Mouse (Mus musculus): ENCODE data around the gene Erich4. TPM values are rescaled to one million over a fixed set of nuclear protein-coding genes. Genes with fewer than 3 reads are reported as not detected.
A peak's percentile ranks its signal among the peaks of the same experiment; 100 is the strongest.
"Not testable (repeated sequence)": the region's sequence is repeated elsewhere in the genome, so short reads cannot be mapped to it uniquely, and the experiment has no call there.

Erich4 gene
- polyA plus RNA-seq, 1 experiment from 2014 or later, result 0.32 TPM

DNA sequence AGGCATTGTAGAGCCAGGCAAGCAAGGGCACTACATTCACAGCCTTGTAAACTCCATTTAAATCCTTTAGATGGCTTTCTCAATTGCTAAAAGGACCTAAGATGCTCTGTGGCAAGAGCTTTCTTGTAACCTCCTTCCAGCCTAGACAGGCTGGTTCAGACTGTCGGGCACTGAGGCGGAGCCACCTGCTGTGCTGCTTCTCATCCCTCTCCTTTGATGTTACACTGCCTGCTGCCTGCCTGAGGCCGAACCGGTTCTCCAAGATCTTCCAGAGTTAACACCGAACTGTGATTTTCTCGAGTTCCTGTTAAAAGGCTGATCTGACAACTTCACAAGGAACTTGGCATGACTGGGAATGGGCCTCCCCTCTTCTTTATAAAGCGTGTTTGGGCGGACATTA, 39.8 kb downstream of the Erich4 start:
- Histone ChIP-seq H3K4me1 (ENCODE audit: control insufficient read depth, insufficient read depth, low read length) (peaks cover 8% of the 10 kb centered on the region; the same call in 1 of the 2 replicates), H3K9me3 (ENCODE audit: control insufficient read depth, low read length) (0 out of 2 replicates have a peak, but pooled peaks cover 3% of the 10 kb centered on the region), H3K4me3 (ENCODE audit: low read length) (no peak overlapping the region), H3K27ac (ENCODE audit: low read depth, low read length) (peak overlapping the region; percentile 76; the same call in 1 of the 2 replicates), H3K36me3 (ENCODE audit: control insufficient read depth, insufficient read depth, low read length) (no peaks in the 10 kb centered on the region), H3K4me2 (replicated peaks; ENCODE audit: low read depth, low read length) (peak overlapping the region; percentile 5; the same call in 1 of the 2 replicates), H3K27me3 (ENCODE audit: control insufficient read depth, insufficient read depth, low read length) (no peaks in the 10 kb centered on the region), H3K9ac (ENCODE audit: low read depth, low read length) (no peak overlapping the region)
- ATAC-seq (ENCODE audit: low FRiP score, low TSS enrichment), result peak; percentile 46; the same call in 1 of the 2 replicates
- 17% methylated on average over 8 of the region's 8 CpGs for WGBS

- H3K9me3 ChIP-seq (ENCODE audit: control insufficient read depth, low read length), result 0 out of 2 replicates have a peak, but pooled peaks cover 3% of the 10 kb centered on the region
- ATAC-seq (ENCODE audit: low FRiP score, low TSS enrichment), result no peak
- H3K36me3 ChIP-seq (ENCODE audit: control insufficient read depth, insufficient read depth, low read length), result no peaks in the 10 kb centered on the region
- H3K27ac ChIP-seq (ENCODE audit: low read depth, low read length), result peak overlapping the region; percentile 76; the same call in 1 of the 2 replicates
- peaks cover 8% of the 10 kb centered on the region; the same call in 1 of the 2 replicates for H3K4me1 ChIP-seq (ENCODE audit: control insufficient read depth, insufficient read depth, low read length)
- H3K4me3 ChIP-seq (ENCODE audit: low read length), result no peak overlapping the region
- H3K9ac ChIP-seq (ENCODE audit: low read depth, low read length), result no peak overlapping the region
- no peak overlapping the region for H3K4me2 ChIP-seq (replicated peaks; ENCODE audit: low read depth, low read length)
- WGBS, result 61% methylated on average over 5 of the region's 5 CpGs
- no peaks in the 10 kb centered on the region for H3K27me3 ChIP-seq (ENCODE audit: control insufficient read depth, insufficient read depth, low read length)
Measured at GRCm38 (mm10) chr7:25575105-25575504, 40.6 kb downstream of the Erich4 start.

DNA sequence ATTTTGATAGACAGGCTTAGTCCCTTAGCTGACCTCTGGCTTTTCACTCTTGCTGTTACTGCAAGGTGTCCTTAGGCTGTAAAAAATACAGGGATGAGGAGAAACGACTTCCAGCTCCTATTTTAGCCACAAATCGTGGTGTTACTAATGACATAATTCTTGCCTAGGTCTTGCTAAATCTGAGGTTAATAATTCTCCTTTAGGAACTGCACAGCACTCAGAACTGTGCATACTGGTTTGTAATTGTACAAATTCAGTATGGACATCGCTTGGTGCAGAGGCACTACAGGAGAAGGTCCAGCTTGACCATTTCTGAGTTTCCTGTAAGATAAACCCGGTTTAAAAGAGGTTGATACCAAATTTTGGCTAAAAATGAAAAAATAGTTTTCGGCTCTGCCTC, 41.9 kb downstream of the Erich4 start:
- not testable (repeated sequence) for H3K27ac ChIP-seq (ENCODE audit: low read depth, low read length)

GRCm38 (mm10) chr7:25568721-25569120, 47.0 kb downstream of the Erich4 start:
- H3K27ac ChIP-seq (ENCODE audit: low read depth, low read length), result no peak overlapping the region
- H3K4me3 ChIP-seq (ENCODE audit: low read length), result no peak overlapping the region
- H3K4me1 ChIP-seq (ENCODE audit: control insufficient read depth, insufficient read depth, low read length), result no peaks in the 10 kb centered on the region
- WGBS, result 97% methylated on average over 7 of the region's 7 CpGs
- no peak overlapping the region for H3K4me2 ChIP-seq (replicated peaks; ENCODE audit: low read depth, low read length)
- H3K36me3 ChIP-seq (ENCODE audit: control insufficient read depth, insufficient read depth, low read length), result no peaks in the 10 kb centered on the region
- no peaks in the 10 kb centered on the region for H3K27me3 ChIP-seq (ENCODE audit: control insufficient read depth, insufficient read depth, low read length)
- H3K9ac ChIP-seq (ENCODE audit: low read depth, low read length), result no peak overlapping the region
- ATAC-seq (ENCODE audit: low FRiP score, low TSS enrichment), result no peak
- no peaks in the 10 kb centered on the region for H3K9me3 ChIP-seq (ENCODE audit: control insufficient read depth, low read length)

More for the DNA sequence above, 41.9 kb downstream of the Erich4 start:
- 72% methylated on average over 5 of the region's 5 CpGs for WGBS
- not testable (repeated sequence) for H3K4me3 ChIP-seq (ENCODE audit: low read length); H3K4me1 ChIP-seq (ENCODE audit: control insufficient read depth, insufficient read depth, low read length); H3K4me2 ChIP-seq (replicated peaks; ENCODE audit: low read depth, low read length); H3K9me3 ChIP-seq (ENCODE audit: control insufficient read depth, low read length); H3K27me3 ChIP-seq (ENCODE audit: control insufficient read depth, insufficient read depth, low read length); H3K36me3 ChIP-seq (ENCODE audit: control insufficient read depth, insufficient read depth, low read length); H3K9ac ChIP-seq (ENCODE audit: low read depth, low read length); ATAC-seq (ENCODE audit: low FRiP score, low TSS enrichment)

Other genes starting within 250 kb of the Erich4 start
- not detected in 2 replicates for gene Cnfn, start 246.2 kb downstream of the Erich4 start, polyA plus RNA-seq (2014; fragmentation: Nextera tagmentation; extraction: Ambion mirVana)
- gene Lipe, start 217.2 kb downstream of the Erich4 start, polyA plus RNA-seq (2014; fragmentation: Nextera tagmentation; extraction: Ambion mirVana), result 5.3 and 6.8 TPM in 2 replicates
- gene Cxcl17, start 203.0 kb downstream of the Erich4 start, polyA plus RNA-seq (2014; fragmentation: Nextera tagmentation; extraction: Ambion mirVana), result 0.27 and 0.30 TPM in 2 replicates
- gene Ceacam1, start 138.3 kb downstream of the Erich4 start, polyA plus RNA-seq (2014; fragmentation: Nextera tagmentation; extraction: Ambion mirVana), result 2.3 and 5.7 TPM in 2 replicates
- 0.07 TPM in 1 of 2 replicates, not detected in the other for gene Ceacam2, start 76.0 kb downstream of the Erich4 start, polyA plus RNA-seq (2014; fragmentation: Nextera tagmentation; extraction: Ambion mirVana)
- gene Dmac2, start 3.5 kb upstream of the Erich4 start, polyA plus RNA-seq (2014; fragmentation: Nextera tagmentation; extraction: Ambion mirVana), result 41.0 and 50.2 TPM in 2 replicates
- gene B3gnt8, start 10.8 kb upstream of the Erich4 start, polyA plus RNA-seq (2014; fragmentation: Nextera tagmentation; extraction: Ambion mirVana), result 4.5 and 5.2 TPM in 2 replicates
- 60.6 and 69.6 TPM in 2 replicates for gene Bckdha, start 43.1 kb upstream of the Erich4 start, polyA plus RNA-seq (2014; fragmentation: Nextera tagmentation; extraction: Ambion mirVana)
- gene Exosc5, start 43.3 kb upstream of the Erich4 start, polyA plus RNA-seq (2014; fragmentation: Nextera tagmentation; extraction: Ambion mirVana), result 93.5 and 98.8 TPM in 2 replicates
- gene Tmem91, start 59.3 kb upstream of the Erich4 start, polyA plus RNA-seq (2014; fragmentation: Nextera tagmentation; extraction: Ambion mirVana), result 1.8 and 2.5 TPM in 2 replicates
- 33.6 and 36.5 TPM in 2 replicates for gene B9d2, start 64.9 kb upstream of the Erich4 start, polyA plus RNA-seq (2014; fragmentation: Nextera tagmentation; extraction: Ambion mirVana)
- gene Tgfb1, start 71.1 kb upstream of the Erich4 start, polyA plus RNA-seq (2014; fragmentation: Nextera tagmentation; extraction: Ambion mirVana), result 3.8 and 5.1 TPM in 2 replicates
- 24.8 and 32.4 TPM in 2 replicates for gene Ccdc97, start 103.2 kb upstream of the Erich4 start, polyA plus RNA-seq (2014; fragmentation: Nextera tagmentation; extraction: Ambion mirVana)
- gene Hnrnpul1, start 138.9 kb upstream of the Erich4 start, polyA plus RNA-seq (2014; fragmentation: Nextera tagmentation; extraction: Ambion mirVana), result 65.6 and 86.2 TPM in 2 replicates
- gene Axl, start 172.8 kb upstream of the Erich4 start, polyA plus RNA-seq (2014; fragmentation: Nextera tagmentation; extraction: Ambion mirVana), result 75.3 and 75.5 TPM in 2 replicates
- 9.3 and 13.4 TPM in 2 replicates for gene Cyp2s1, start 201.0 kb upstream of the Erich4 start, polyA plus RNA-seq (2014; fragmentation: Nextera tagmentation; extraction: Ambion mirVana)